Mouse (Mus musculus) forebrain, embryonic 11.5 days (tissue): Measurements from ENCODE around the gene Gm13090. TPM values are rescaled to one million over a fixed set of nuclear protein-coding genes. Genes with fewer than 3 reads are reported as not detected.

Experiments used
- ATAC-seq: fragments of 200-750 bp; cut with Nextera tagmentation; replicated peaks from 2 replicates; pipeline ENCODE4 v1.8.0; 2017; ENCODE audit warnings: moderate TSS enrichment; ENCODE audit not compliant: low FRiP score
- DNase-seq: peaks from one replicate; pipeline ENCODE4 v3.0.0-alpha.2; 2017; ENCODE audit warnings: low spot score
- H3K27ac ChIP-seq: fragments of 300-500 bp; sonication (generic); 2 replicates; pipeline ENCODE4 v1.5.1; 2014; ENCODE audit warnings: low read depth, low read length
- H3K27me3 ChIP-seq: fragments of 300-500 bp; sonication (generic); 2 replicates; pipeline ENCODE4 v1.6.1; 2014; ENCODE audit warnings: mild to moderate bottlenecking, low read length, mixed read lengths; ENCODE audit not compliant: control insufficient read depth, insufficient read depth
- H3K36me3 ChIP-seq: fragments of 300-500 bp; sonication (generic); 2 replicates; pipeline ENCODE4 v1.6.1; 2014; ENCODE audit warnings: mild to moderate bottlenecking, low read length, moderate library complexity, mixed read lengths; ENCODE audit not compliant: control insufficient read depth, insufficient read depth
- H3K4me1 ChIP-seq: fragments of 300-500 bp; sonication (generic); replicated peaks from 2 replicates; pipeline ENCODE4 v1.6.1; 2014; ENCODE audit warnings: low read length, mixed read lengths; ENCODE audit not compliant: control insufficient read depth, insufficient read depth
- H3K4me2 ChIP-seq: fragments of 300-500 bp; sonication (generic); 2 replicates; pipeline ENCODE4 v1.6.1; 2014; ENCODE audit warnings: low read depth, mild to moderate bottlenecking, low read length, moderate library complexity, mixed read lengths; ENCODE audit not compliant: severe bottlenecking
- H3K4me3 ChIP-seq: fragments of 300-500 bp; sonication (generic); 2 replicates; pipeline ENCODE4 v1.5.1; 2014; ENCODE audit warnings: low read depth, low read length
- H3K9ac ChIP-seq: fragments of 300-500 bp; sonication (generic); 2 replicates; pipeline ENCODE4 v1.6.1; 2014; ENCODE audit warnings: low read length
- H3K9me3 ChIP-seq: fragments of 300-500 bp; sonication (generic); 2 replicates; pipeline ENCODE4 v1.6.1; 2016; ENCODE audit warnings: low read length, mixed read lengths; ENCODE audit not compliant: control insufficient read depth
- WGBS: fragments of 180-500 bp; shearing (Covaris S2); extraction: QIAGEN DNeasy Blood & Tissue Kit; methylation state at CpG from one replicate; pipeline ENCODE4 v1.1.7; 2014; 5-methylcytosine and 5-hydroxymethylcytosine counted together
- polyA plus RNA-seq: library from polyadenylated mRNA; unstranded; fragments of >200 nt; fragmentation: Nextera tagmentation; extraction: Ambion mirVana; gene quantifications from 2 replicates; pipeline ENCODE4 v1.2.1, GENCODE M21; 2014

Gm13090 gene
- polyA plus RNA-seq, 1 experiment from 2014 or later, result not detected

DNA sequence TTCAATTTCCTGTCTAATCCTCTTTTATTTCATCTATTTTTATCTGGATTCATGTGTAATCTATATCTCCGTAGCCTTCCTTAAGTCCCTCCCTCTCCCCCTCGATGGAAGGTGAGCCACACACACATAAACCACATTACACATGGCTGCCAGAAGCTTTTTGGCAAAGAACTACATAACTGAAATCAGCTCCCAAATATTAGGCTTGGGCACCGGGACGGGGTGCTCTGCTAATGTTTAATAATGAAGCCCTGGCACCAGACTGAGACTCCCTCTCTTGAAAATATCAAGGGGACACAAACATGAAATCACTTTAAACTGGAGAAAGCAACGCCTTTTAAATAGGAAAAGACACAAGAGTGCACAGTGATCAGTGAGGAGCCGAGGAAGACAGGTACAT is 16.5 kb downstream of the Gm13090 start:
- DNase-seq (no peak), ATAC-seq (no peak)
- Histone ChIP-seq H3K4me3 (no peak overlapping the region), H3K36me3 (no peaks in the 10 kb centered on the region), H3K9ac (no peak overlapping the region), H3K4me1 (peaks cover 8% of the 10 kb centered on the region; the same call in 1 of the 2 replicates), H3K27me3 (peaks cover 2% of the 10 kb centered on the region; the same call in 1 of the 2 replicates), H3K9me3 (no peaks in the 10 kb centered on the region), H3K4me2 (no peak overlapping the region; the same call in 1 of the 2 replicates), H3K27ac (no peak overlapping the region)
- WGBS, result 84% methylated on average over 6 of the region's 6 CpGs

DNA sequence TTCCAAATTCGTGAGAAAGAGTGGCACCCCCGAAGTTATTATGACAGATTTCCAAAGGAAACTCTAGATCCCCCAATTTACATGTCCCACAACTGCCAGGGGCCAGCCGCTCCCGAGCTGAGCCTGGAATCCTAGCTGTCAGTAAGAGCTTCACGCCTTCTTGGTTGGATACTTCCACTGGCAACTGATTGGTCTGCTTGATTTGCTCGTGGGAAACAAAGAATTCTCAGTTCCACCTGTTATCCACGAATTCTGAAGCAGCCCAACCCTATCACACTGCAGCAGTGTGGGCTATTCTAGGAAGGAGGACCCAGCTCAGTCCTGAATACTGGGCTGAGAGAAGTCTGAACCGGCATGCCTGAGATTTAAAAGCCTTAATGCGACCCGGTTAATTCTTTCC is 17.1 kb downstream of the Gm13090 start:
- Histone ChIP-seq H3K27ac (no peak overlapping the region), H3K36me3 (no peaks in the 10 kb centered on the region), H3K9ac (peak overlapping the region; percentile 92; the same call in 1 of the 2 replicates), H3K4me2 (peak overlapping the region; percentile 80), H3K27me3 (peaks cover 2% of the 10 kb centered on the region; the same call in 1 of the 2 replicates), H3K4me1 (peaks cover 8% of the 10 kb centered on the region; the same call in 1 of the 2 replicates), H3K9me3 (no peaks in the 10 kb centered on the region), H3K4me3 (peak overlapping the region; percentile 81)
- DNase-seq (no peak), ATAC-seq (no peak)
- 31% methylated on average over 10 of the region's 10 CpGs for WGBS

DNA sequence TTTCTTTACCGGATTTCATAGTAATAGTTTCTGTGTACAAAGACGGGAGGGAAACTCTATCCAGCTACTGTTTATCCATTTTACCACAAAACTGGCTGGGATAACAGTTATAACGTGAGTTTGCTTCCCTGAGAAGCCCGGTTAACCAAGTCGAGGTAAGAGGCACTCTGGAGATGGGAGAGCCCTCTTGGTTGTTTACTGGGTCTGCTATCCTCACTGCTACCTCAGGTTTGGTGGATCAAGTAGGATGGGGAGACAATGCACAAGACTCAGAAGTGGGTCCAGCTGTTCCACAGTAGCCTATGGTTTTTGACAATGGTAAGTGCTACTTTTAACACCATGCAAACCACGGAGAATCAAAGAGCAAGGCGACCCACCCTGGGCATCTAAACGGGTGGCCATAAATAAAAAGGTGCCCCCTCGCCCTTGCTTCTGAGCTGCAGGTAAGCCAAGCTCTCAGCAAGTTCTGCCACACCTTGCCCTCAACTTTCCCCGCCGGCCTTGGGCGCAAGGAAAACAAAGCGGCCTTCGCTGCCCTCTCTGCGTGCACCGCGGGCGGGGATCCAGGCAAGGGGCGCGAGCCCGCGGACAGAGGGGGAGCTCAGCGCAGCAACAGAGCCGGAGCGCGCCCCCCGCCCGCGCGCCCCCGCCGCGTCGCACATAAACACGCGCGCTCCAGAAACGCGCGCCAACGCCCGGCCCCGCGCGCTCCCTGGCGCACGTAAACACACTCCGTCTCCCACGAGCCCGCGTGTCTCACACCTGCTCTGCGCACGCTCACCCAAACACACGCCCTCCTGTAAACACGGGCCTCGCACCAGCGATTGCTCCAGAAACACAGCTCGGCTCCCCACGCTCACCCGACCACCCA is 18.0 kb downstream of the Gm13090 start:
- Histone ChIP-seq H3K4me1 (peaks cover 8% of the 10 kb centered on the region; the same call in 1 of the 2 replicates), H3K4me3 (peak overlapping the region; percentile 81)
- 3% methylated on average over 58 of the region's 60 CpGs for WGBS

DNA sequence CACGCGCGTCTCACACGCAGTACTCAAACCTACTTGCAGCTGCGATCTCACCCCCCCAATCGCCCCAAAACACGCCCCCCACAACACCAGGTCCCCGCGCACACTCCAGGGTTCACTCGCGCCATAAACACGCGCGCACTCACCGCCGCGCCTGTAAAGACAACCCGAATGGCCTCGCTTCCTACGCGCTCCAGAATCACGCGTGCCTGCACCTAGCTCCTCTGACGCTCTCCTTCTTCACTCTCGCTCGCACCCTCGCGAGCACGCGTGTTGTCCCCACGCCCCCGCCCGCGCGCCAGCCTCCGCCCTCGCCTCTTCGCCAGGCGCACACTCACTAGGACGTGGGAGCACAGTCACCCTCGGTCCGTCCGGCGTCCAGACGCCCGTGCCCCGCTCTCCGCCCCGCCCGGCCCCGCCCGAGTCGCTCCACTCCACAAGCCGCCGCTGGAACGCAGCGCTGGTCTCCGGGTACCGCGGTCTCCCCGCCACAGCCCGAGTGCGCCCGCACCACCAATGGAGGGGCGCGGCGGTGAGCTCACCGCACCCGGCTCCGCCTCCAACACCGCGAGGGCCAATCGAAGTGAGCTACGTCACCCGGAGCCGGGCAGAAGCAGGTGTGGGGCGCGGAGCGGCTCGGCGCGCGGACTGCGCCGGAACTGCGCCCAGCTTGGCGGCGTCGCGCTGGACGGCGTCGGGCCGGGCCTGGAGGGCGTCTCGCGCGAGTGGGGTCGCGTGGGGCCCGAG is 18.8 kb downstream of the Gm13090 start:
- Histone ChIP-seq H3K9ac (peak overlapping the region; percentile 92), H3K4me3 (peak overlapping the region; percentile 81), H3K27ac (peak overlapping the region; percentile 83), H3K4me1 (peaks cover 8% of the 10 kb centered on the region; the same call in 1 of the 2 replicates), H3K9me3 (no peaks in the 10 kb centered on the region), H3K4me2 (peak overlapping the region; percentile 80), H3K27me3 (peaks cover 2% of the 10 kb centered on the region; the same call in 1 of the 2 replicates), H3K36me3 (no peaks in the 10 kb centered on the region)
- DNase-seq (peak; percentile 98), ATAC-seq (peak; percentile 99)
- WGBS, result 1% methylated on average over 101 of the region's 101 CpGs

More for the DNA sequence above, 18.0 kb downstream of the Gm13090 start:
- DNase-seq (peak; percentile 77), ATAC-seq (peak; percentile 40; the same call in 1 of the 2 replicates)
- H3K27ac ChIP-seq, result peak overlapping the region; percentile 83
- H3K9me3 ChIP-seq, result no peaks in the 10 kb centered on the region
- H3K4me2 ChIP-seq, result peak overlapping the region; percentile 80
- H3K27me3 ChIP-seq, result peaks cover 2% of the 10 kb centered on the region; the same call in 1 of the 2 replicates
- no peaks in the 10 kb centered on the region for H3K36me3 ChIP-seq
- peak overlapping the region; percentile 92 for H3K9ac ChIP-seq

DNA sequence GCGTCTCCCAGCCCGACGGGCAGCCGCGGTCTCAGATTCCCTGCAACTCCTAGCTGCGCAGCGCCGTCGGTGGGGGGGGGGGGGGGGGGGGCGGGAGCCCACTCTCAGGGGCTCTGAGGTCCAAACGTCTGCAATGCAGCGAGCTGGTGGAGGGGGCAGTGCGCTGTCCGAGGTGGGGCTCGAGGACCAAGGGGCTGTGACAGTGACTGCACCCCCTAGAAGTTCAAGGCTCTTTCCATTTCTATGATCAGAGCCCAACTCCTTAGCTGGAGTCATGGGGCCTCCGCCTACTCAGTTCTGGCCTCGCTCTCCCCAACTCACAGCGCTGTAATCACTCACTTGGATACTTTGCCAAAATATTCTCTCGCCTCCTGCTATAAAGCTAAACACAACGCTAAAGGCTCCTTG is 19.5 kb downstream of the Gm13090 start:
- H3K4me3 ChIP-seq, result peak overlapping the region; percentile 81
- WGBS, result 3% methylated on average over 14 of the region's 20 CpGs
- H3K4me2 ChIP-seq, result peak overlapping the region; percentile 80
- H3K36me3 ChIP-seq, result no peaks in the 10 kb centered on the region
- peaks cover 8% of the 10 kb centered on the region; the same call in 1 of the 2 replicates for H3K4me1 ChIP-seq
- DNase-seq (peak; percentile 58), ATAC-seq (peak; percentile 47)
- no peaks in the 10 kb centered on the region for H3K9me3 ChIP-seq
- 0 out of 2 replicates have a peak overlapping the region, but pooled peaks have one; percentile 31 for H3K27ac ChIP-seq
- peaks cover 2% of the 10 kb centered on the region; the same call in 1 of the 2 replicates for H3K27me3 ChIP-seq
- peak overlapping the region; percentile 92 for H3K9ac ChIP-seq

DNA sequence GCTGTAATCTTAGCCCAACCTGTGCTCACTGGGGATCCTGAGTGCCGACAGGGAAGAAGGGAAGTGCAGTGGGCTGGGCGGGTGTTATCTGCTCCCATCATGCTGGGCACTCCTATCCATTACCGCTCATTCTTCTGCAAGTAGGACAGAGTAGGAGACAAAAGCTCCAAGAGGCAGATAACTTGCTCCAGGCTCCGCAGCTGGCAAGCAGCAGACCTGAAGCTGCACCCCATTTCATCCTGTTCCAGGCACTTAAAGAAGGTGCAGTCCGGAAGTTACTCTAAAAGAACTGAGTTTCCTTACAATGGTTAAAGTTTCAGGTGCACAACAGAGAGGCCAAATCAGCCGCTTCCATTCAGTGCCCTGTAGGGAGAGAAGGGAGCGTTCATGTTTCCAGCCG is 21.9 kb downstream of the Gm13090 start:
- no peak overlapping the region for H3K4me3 ChIP-seq

DNA sequence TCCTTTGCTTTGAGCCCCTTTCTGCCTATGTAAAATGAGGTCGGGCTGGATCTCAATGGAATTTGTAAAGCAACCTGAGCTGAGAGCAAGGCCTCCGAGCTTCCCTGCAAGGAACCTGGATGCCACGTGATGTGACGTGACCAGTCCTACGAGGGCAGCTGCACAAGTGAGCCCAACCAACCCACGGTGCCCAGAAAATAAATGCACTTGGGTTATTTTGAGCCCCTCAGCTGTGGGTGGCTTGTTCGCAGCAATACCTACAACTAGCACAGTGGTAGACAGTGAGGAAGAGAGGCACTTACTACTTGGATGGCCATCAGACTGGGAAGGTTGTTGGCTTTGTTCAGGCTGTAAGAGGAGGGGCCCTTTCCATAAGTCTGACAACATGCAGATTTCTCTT is 25.2 kb downstream of the Gm13090 start:
- Histone ChIP-seq H3K27ac (no peak overlapping the region), H3K4me1 (no peaks in the 10 kb centered on the region), H3K9me3 (no peaks in the 10 kb centered on the region), H3K4me2 (no peak overlapping the region), H3K27me3 (peaks cover 2% of the 10 kb centered on the region; the same call in 1 of the 2 replicates), H3K4me3 (no peak overlapping the region), H3K9ac (no peak overlapping the region), H3K36me3 (no peaks in the 10 kb centered on the region)
- no peak for DNase-seq
- no peak for ATAC-seq
- WGBS, result 92% methylated on average over 7 of the region's 7 CpGs

More for the DNA sequence above, 21.9 kb downstream of the Gm13090 start:
- Histone ChIP-seq H3K4me2 (no peak overlapping the region), H3K36me3 (no peaks in the 10 kb centered on the region), H3K9ac (no peak overlapping the region), H3K27ac (no peak overlapping the region), H3K4me1 (peaks cover 6% of the 10 kb centered on the region; the same call in 1 of the 2 replicates), H3K9me3 (no peaks in the 10 kb centered on the region), H3K27me3 (peaks cover 2% of the 10 kb centered on the region; the same call in 1 of the 2 replicates)
- DNase-seq (no peak), ATAC-seq (no peak)
- 74% methylated on average over 8 of the region's 8 CpGs for WGBS

DNA sequence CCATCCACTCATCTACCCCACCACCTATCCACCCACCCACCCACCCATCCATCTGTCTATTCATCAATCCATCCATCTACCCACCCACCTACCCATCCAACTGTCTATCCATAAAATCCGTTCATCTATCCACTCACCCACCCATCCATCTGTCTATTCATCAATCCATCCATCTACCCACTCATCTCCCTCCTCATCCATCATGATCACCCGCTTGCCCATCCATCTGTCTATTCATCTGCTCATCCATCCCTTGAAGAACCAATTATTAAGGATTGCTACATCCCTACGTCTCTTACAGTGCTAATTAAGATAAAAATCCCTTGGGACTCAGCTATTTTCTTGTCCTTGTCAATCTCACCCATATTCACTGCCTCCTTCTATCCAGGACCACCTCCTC is 29.5 kb downstream of the Gm13090 start:
- no peak for ATAC-seq
- Histone ChIP-seq H3K4me2 (no peak overlapping the region), H3K36me3 (peaks cover 6% of the 10 kb centered on the region; the same call in 1 of the 2 replicates), H3K4me1 (no peaks in the 10 kb centered on the region), H3K4me3 (no peak overlapping the region), H3K9me3 (no peaks in the 10 kb centered on the region), H3K27ac (no peak overlapping the region), H3K27me3 (no peaks in the 10 kb centered on the region), H3K9ac (no peak overlapping the region)
- 88% methylated on average over 3 of the region's 3 CpGs for WGBS
- DNase-seq, result no peak
